Mouse (Mus musculus): ENCODE results near the gene Srrm3.

DNA sequence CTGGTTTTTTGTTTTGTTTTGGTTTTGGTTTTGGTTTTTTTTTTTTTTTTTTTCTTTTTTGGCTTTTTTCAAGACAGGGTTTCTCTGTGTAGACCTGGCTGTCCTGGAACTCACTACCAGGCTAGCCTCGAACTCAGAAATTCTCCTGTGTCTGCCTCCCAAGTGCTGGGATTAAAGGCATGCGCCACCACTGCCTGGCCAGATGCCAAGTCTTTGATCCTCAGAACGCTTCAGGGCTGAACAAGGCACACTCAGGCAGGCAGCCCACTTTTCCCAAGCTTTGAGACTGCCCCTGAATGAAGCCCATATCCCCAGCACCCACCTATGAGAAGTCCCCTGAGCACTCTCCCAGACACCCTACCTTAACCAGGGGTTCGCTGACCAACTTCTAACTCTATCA lies 93.1 kb downstream of the Srrm3 start:
- TF ChIP-seq TAL1 (IDR thresholded peaks at IDR 0.05; ENCODE audit: low read length) (no peak), GATA1 (IDR thresholded peaks at IDR 0.05; ENCODE audit: low read length) (no peak)
